25 mouse cellular contexts compared by ENCODE assay signal in genomic region chr17:64608228-64608627, GRCm38 (mm10).
"Had no signal": no experiment of that assay in that cellular context is flagged by ENCODE, and none has a peak within 500 bp of the region (broad histone marks: within the 10 kb centered on the region; RNA-seq: fewer than 3 reads in every experiment).

No protein-coding gene starts in this region.

- H3K27me3 ChIP-seq: heart, embryonic 13.5 days; heart, embryonic 15.5 days; hindbrain, embryonic 12.5 days; intestine, embryonic 15.5 days; kidney, embryonic 15.5 days; limb, embryonic 12.5 days had no signal

- ATAC-seq: forebrain, embryonic 16.5 days; hindbrain, embryonic 16.5 days; inflammation-experienced regulatory T-cells, adult 6 months; intestine, embryonic 15.5 days; intestine, postnatal 0 days had no signal

- H3K4me2 ChIP-seq: heart, embryonic 11.5 days; heart, embryonic 13.5 days; heart, embryonic 15.5 days; hindbrain, embryonic 12.5 days; hindbrain, embryonic 14.5 days; intestine, embryonic 15.5 days; kidney, embryonic 15.5 days; limb, embryonic 12.5 days had no signal

- H3K27ac ChIP-seq: gastrocnemius, adult 2 months; heart, adult 2 months; heart, embryonic 13.5 days; heart, embryonic 15.5 days; hindbrain, embryonic 10.5 days; hindbrain, embryonic 12.5 days; hindbrain, embryonic 14.5 days; intestine, embryonic 15.5 days; layer of hippocampus, adult 2 months; left cerebral cortex, adult 2 months; limb, embryonic 10.5 days; limb, embryonic 12.5 days had no signal

- H3K9ac ChIP-seq: heart, embryonic 13.5 days; heart, embryonic 15.5 days; hindbrain, embryonic 12.5 days; hindbrain, embryonic 14.5 days; intestine, embryonic 15.5 days; kidney, embryonic 15.5 days; limb, embryonic 12.5 days had no signal

- DNase-seq: gastrocnemius, adult 2 months; gastrocnemius, postnatal 10 days; gastrocnemius, postnatal 25 days; heart, adult 2 months; heart, postnatal 4 days; kidney, adult 18-20 months; kidney, adult 9 months; kidney, postnatal 14 days; kidney, postnatal 4 days had no signal

- H3K9me3 ChIP-seq: heart, embryonic 13.5 days; heart, embryonic 15.5 days; hindbrain, embryonic 10.5 days; hindbrain, embryonic 12.5 days; intestine, embryonic 15.5 days; kidney, embryonic 15.5 days; limb, embryonic 10.5 days; limb, embryonic 12.5 days had no signal

- H3K4me3 ChIP-seq: gastrocnemius, adult 2 months; heart, adult 2 months; heart, embryonic 13.5 days; heart, embryonic 15.5 days; hindbrain, embryonic 10.5 days; hindbrain, embryonic 12.5 days; intestine, embryonic 15.5 days; kidney, embryonic 15.5 days; layer of hippocampus, adult 2 months; left cerebral cortex, adult 2 months; limb, embryonic 10.5 days; limb, embryonic 12.5 days had no signal

- H3K36me3 ChIP-seq: heart, embryonic 15.5 days; hindbrain, embryonic 12.5 days; intestine, embryonic 15.5 days; kidney, embryonic 15.5 days; limb, embryonic 12.5 days had no signal
